In genomic region chr2:172789260-172789659, GRCm38 (mm10) we compare ENCODE assay signal across 13 mouse cellular contexts.
A peak's percentile ranks its signal among the peaks of the same experiment; 100 is the strongest.
DNase-seq lines count a peak whose midpoint lies in the region; ATAC-seq and TF ChIP-seq lines count a peak whose summit lies in the region.
"Had no signal": no experiment of that assay in that cellular context is flagged by ENCODE, and none has a peak within 500 bp of the region (broad histone marks: within the 10 kb centered on the region; RNA-seq: fewer than 3 reads in every experiment).

No protein-coding gene starts in this region.

- H3K27ac ChIP-seq in lung, postnatal 0 days (ENCODE audit: low read length) = no peak overlapping the region
- peak overlapping the region; percentile 90 for H3K27ac ChIP-seq in embryonic facial prominence, embryonic 13.5 days
- H3K27ac ChIP-seq in forebrain, embryonic 15.5 days (replicated peaks) = no peak overlapping the region
- H3K27ac ChIP-seq in stomach, embryonic 15.5 days = peak overlapping the region; percentile 21; the same call in 1 of the 2 replicates
- H3K27ac ChIP-seq: hindbrain, embryonic 15.5 days; midbrain, embryonic 12.5 days had no signal

- no peaks in the 10 kb centered on the region; the same call in 1 of the 2 replicates for H3K4me1 ChIP-seq in lung, postnatal 0 days (ENCODE audit: insufficient read depth, low read depth, low read length)
- peaks cover 46% of the 10 kb centered on the region for H3K4me1 ChIP-seq in embryonic facial prominence, embryonic 13.5 days
- peaks cover 25% of the 10 kb centered on the region for H3K4me1 ChIP-seq in forebrain, embryonic 15.5 days
- H3K4me1 ChIP-seq in stomach, embryonic 15.5 days = peaks cover 9% of the 10 kb centered on the region

- no peak for TF ChIP-seq EP300 in lung, postnatal 0 days (IDR thresholded peaks at IDR 0.05)

- no peak overlapping the region for H3K4me2 ChIP-seq in lung, postnatal 0 days (replicated peaks; ENCODE audit: low read depth, low read length)
- H3K4me2 ChIP-seq in embryonic facial prominence, embryonic 13.5 days = peak overlapping the region; percentile 47
- H3K4me2 ChIP-seq in forebrain, embryonic 15.5 days (replicated peaks) = peak overlapping the region; percentile 29
- peak overlapping the region; percentile 28 for H3K4me2 ChIP-seq in stomach, embryonic 15.5 days
- H3K4me2 ChIP-seq: hindbrain, embryonic 15.5 days; liver, embryonic 11.5 days; midbrain, embryonic 12.5 days had no signal

- peak; percentile 47; the same call in 1 of the 2 replicates for ATAC-seq in lung, postnatal 0 days
- ATAC-seq in embryonic facial prominence, embryonic 13.5 days (ENCODE audit: insufficient number of reproducible peaks, insufficient read depth, low FRiP score, low TSS enrichment, low read depth) = peak; percentile 75; the same call in 1 of the 2 replicates
- peak; percentile 78 for ATAC-seq in forebrain, embryonic 15.5 days (replicated peaks)
- no peak for ATAC-seq in stomach, embryonic 15.5 days (ENCODE audit: insufficient read depth, low FRiP score, low read depth)
- ATAC-seq in megakaryocyte progenitor cell, adult 5-6 weeks (replicated peaks; ENCODE audit: poor library complexity) = no peak

- H3K4me3 ChIP-seq in lung, postnatal 0 days (ENCODE audit: low read depth, low read length) = no peak overlapping the region
- H3K4me3 ChIP-seq in embryonic facial prominence, embryonic 13.5 days = peak overlapping the region; percentile 9
- H3K4me3 ChIP-seq in forebrain, embryonic 15.5 days = no peak overlapping the region
- no peak overlapping the region for H3K4me3 ChIP-seq in stomach, embryonic 15.5 days (replicated peaks)
- H3K4me3 ChIP-seq: hindbrain, embryonic 15.5 days; midbrain, embryonic 12.5 days had no signal

- H3K9me3 ChIP-seq in lung, postnatal 0 days (ENCODE audit: low read length) = no peaks in the 10 kb centered on the region
- no peaks in the 10 kb centered on the region for H3K9me3 ChIP-seq in embryonic facial prominence, embryonic 13.5 days
- H3K9me3 ChIP-seq in forebrain, embryonic 15.5 days = no peaks in the 10 kb centered on the region
- no peaks in the 10 kb centered on the region for H3K9me3 ChIP-seq in stomach, embryonic 15.5 days
- H3K9me3 ChIP-seq: hindbrain, embryonic 15.5 days; midbrain, embryonic 12.5 days had no signal

- 13% methylated on average over 10 of the region's 10 CpGs for WGBS in lung, postnatal 0 days
- 9% methylated on average over 10 of the region's 10 CpGs for WGBS in embryonic facial prominence, embryonic 13.5 days
- WGBS in forebrain, embryonic 15.5 days = 4% methylated on average over 10 of the region's 10 CpGs
- WGBS in stomach, embryonic 15.5 days = 21% methylated on average over 10 of the region's 10 CpGs

- TF ChIP-seq CTCF in lung, postnatal 0 days (IDR thresholded peaks at IDR 0.05) = no peak

- intact Hi-C loops in gastrocnemius, postnatal 36 days (cut with DNase I) = no loop called here

- no peaks in the 10 kb centered on the region for H3K27me3 ChIP-seq in lung, postnatal 0 days (replicated peaks; ENCODE audit: insufficient read depth, low read length)
- H3K27me3 ChIP-seq in embryonic facial prominence, embryonic 13.5 days = peaks cover 18% of the 10 kb centered on the region
- H3K27me3 ChIP-seq in forebrain, embryonic 15.5 days = peaks cover 20% of the 10 kb centered on the region
- peaks cover 25% of the 10 kb centered on the region for H3K27me3 ChIP-seq in stomach, embryonic 15.5 days (replicated peaks)

- no peaks in the 10 kb centered on the region for H3K36me3 ChIP-seq in lung, postnatal 0 days (ENCODE audit: insufficient read depth, low read length)
- no peaks in the 10 kb centered on the region for H3K36me3 ChIP-seq in embryonic facial prominence, embryonic 13.5 days
- no peaks in the 10 kb centered on the region for H3K36me3 ChIP-seq in forebrain, embryonic 15.5 days
- no peaks in the 10 kb centered on the region for H3K36me3 ChIP-seq in stomach, embryonic 15.5 days
- H3K36me3 ChIP-seq: hindbrain, embryonic 15.5 days; midbrain, embryonic 12.5 days had no signal

- DNase-seq in lung, postnatal 0 days (ENCODE audit: low spot score) = peak; percentile 10
- DNase-seq in lung, postnatal 14 days = no peak
- DNase-seq in gastrocnemius, postnatal 36 days = no peak
- DNase-seq: cerebellum, adult 8-10 months; kidney, postnatal 36 days; layer of hippocampus, postnatal 36 days had no signal

- no peak overlapping the region for H3K9ac ChIP-seq in lung, postnatal 0 days (replicated peaks; ENCODE audit: low read depth)
- H3K9ac ChIP-seq in embryonic facial prominence, embryonic 13.5 days = peak overlapping the region; percentile 46; the same call in 1 of the 2 replicates
- H3K9ac ChIP-seq in forebrain, embryonic 15.5 days (replicated peaks) = no peak overlapping the region
- H3K9ac ChIP-seq in stomach, embryonic 15.5 days = no peak overlapping the region
- H3K9ac ChIP-seq: hindbrain, embryonic 15.5 days; midbrain, embryonic 12.5 days had no signal

Comparison
In these comparisons a context has a peak if more than half of its experiments do, and no peak if none do; other contexts are left out.
1. ATAC-seq: peak in lung, postnatal 0 days (single experiment), embryonic facial prominence, embryonic 13.5 days (single experiment) and forebrain, embryonic 15.5 days (single experiment); none in stomach, embryonic 15.5 days (single experiment) and megakaryocyte progenitor cell, adult 5-6 weeks (single experiment).
2. H3K27ac ChIP-seq: peak in embryonic facial prominence, embryonic 13.5 days (single experiment) and stomach, embryonic 15.5 days (single experiment); none in lung, postnatal 0 days (single experiment) and forebrain, embryonic 15.5 days (single experiment).